Mouse (Mus musculus) liver, postnatal 0 days (tissue): ENCODE data around the gene Vmn1r40.

Experiments used
- CTCF ChIP-seq: sonication (generic); IDR thresholded peaks from 2 replicates; pipeline ENCODE4 v1.5.1; 2016; ENCODE audit warnings: antibody characterized with exemption, low read depth
- EP300 ChIP-seq: IDR thresholded peaks from 2 replicates; pipeline ENCODE4 v1.6.1; 2016; ENCODE audit warnings: antibody characterized with exemption, low read depth, mild to moderate bottlenecking

- TF ChIP-seq CTCF (peak; percentile 29), EP300 (no peak)
These were observed 49.0 kb upstream of the Vmn1r40 start for GRCm38 (mm10) chr6:89658342-89658741.
